Mouse (Mus musculus) right cerebral cortex, adult 2 months (tissue): ENCODE results near the gene Gm21988.

Experiments used
- DNase-seq, 2 experiments: peaks; one replicate each; pipeline ENCODE4 v3.0.0; 2021 to 2022; ENCODE audit warnings: low spot score in 2 of 2

Gene Gm21988

GRCm38 (mm10) chr11:70239541-70240279, at the start of gene Gm21988, which contains the start of gene Rnasek:
TSS of gene Gm21988 (minus strand) at chr11:70239830.
TSS of gene Rnasek (minus strand) at chr11:70239842.
- DNase-seq = peak; percentile 85 to 91

- no peak for DNase-seq
Observed at GRCm38 (mm10) chr11:70289236-70289635, 49.6 kb upstream of the Gm21988 start.

GRCm38 (mm10) chr11:70288102-70288501, 48.5 kb upstream of the Gm21988 start:
- DNase-seq = no peak

GRCm38 (mm10) chr11:70285686-70286085, 46.1 kb upstream of the Gm21988 start:
- no peak for DNase-seq

- no peak for DNase-seq
Observed at GRCm38 (mm10) chr11:70284757-70285156, 45.1 kb upstream of the Gm21988 start.

GRCm38 (mm10) chr11:70283666-70284065, 44.0 kb upstream of the Gm21988 start:
- DNase-seq = no peak

GRCm38 (mm10) chr11:70280441-70280840, 40.8 kb upstream of the Gm21988 start:
- DNase-seq = no peak

- peak in 1 of 2 experiments; percentile 13 for DNase-seq
Observed at GRCm38 (mm10) chr11:70278961-70279360, 39.3 kb upstream of the Gm21988 start.

GRCm38 (mm10) chr11:70271641-70272040, 32.0 kb upstream of the Gm21988 start:
- no peak for DNase-seq

GRCm38 (mm10) chr11:70266405-70266804, 26.8 kb upstream of the Gm21988 start:
- no peak for DNase-seq

GRCm38 (mm10) chr11:70265819-70266218, 26.2 kb upstream of the Gm21988 start:
- no peak for DNase-seq

- DNase-seq = no peak
Observed at GRCm38 (mm10) chr11:70265252-70265651, 25.6 kb upstream of the Gm21988 start.

- no peak for DNase-seq
Observed at GRCm38 (mm10) chr11:70259035-70259434, 19.4 kb upstream of the Gm21988 start.

GRCm38 (mm10) chr11:70254931-70255531, 15.4 kb upstream of the Gm21988 start, which contains the start of gene Alox12:
TSS of gene Alox12 (minus strand) at chr11:70255353.
- no peak for DNase-seq

GRCm38 (mm10) chr11:70254337-70254736, 14.7 kb upstream of the Gm21988 start:
- DNase-seq = no peak

- no peak for DNase-seq
Observed at GRCm38 (mm10) chr11:70251853-70252252, 12.2 kb upstream of the Gm21988 start.

GRCm38 (mm10) chr11:70250150-70250549, 10.5 kb upstream of the Gm21988 start:
- no peak for DNase-seq

- peak; percentile 57 to 81 for DNase-seq
Observed at GRCm38 (mm10) chr11:70247136-70247845, 7.7 kb upstream of the Gm21988 start.

- DNase-seq = no peak
Observed at GRCm38 (mm10) chr11:70242591-70242990, 3.0 kb upstream of the Gm21988 start.

- no peak for DNase-seq
Observed at GRCm38 (mm10) chr11:70238591-70239440, 814 bp downstream of the Gm21988 start.

GRCm38 (mm10) chr11:70237457-70238167, 2.0 kb downstream of the Gm21988 start, which contains the start of gene 0610010K14Rik:
TSS of gene 0610010K14Rik (minus strand) at chr11:70237914.
- DNase-seq = peak; percentile 97 to 98
